Mouse (Mus musculus): ENCODE measurements around the gene Gss.

DNA sequence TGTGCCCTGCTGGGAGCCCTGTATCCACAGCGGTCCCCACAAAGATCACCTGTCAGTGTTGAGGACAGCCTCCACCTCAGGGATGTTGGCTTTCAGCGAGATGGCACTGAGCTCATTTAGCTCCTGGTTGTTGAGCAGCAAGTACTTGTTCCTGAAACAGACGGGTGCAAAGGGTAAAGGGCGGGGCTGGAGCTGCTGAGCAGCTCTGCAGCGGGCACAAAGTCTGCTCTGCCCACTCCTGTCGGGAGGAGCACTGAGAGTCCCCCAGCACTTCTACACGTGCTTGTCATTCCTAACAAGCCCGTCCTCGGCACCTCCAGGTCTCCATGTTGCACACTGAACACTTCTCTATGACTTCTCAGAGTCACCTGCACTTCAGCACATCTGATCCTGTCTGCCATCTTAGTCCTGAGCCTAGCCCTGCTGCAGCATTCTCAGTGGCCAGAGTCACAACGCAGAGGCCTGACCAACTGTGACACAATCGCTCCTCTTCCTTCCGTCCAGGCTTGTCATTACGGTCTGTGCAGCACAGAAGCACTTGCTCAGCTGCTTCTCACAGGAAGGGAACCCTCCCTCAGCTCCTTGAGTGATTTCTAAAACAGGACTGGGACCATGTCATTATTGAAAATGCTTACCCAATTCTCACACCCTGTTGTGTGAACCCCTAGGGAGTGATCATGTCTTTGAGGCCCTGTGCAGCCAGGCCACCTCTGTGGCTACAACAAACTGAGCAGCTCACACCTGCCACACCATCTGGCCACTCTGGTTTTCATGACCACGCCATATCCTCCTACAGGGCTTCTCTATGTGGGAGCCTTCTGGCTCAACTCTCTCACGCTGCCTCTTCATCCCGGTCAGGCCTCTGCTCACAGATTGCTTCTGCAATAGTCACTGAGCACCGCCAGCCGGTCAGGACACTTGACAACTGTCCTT lies 49.2 kb upstream of the Gss start:
- TF ChIP-seq GATA1 (IDR thresholded peaks at IDR 0.05; ENCODE audit: low read length) (no peak), TAL1 (IDR thresholded peaks at IDR 0.05; ENCODE audit: low read length) (no peak)
